Mouse (Mus musculus): ENCODE measurements around the gene Ccdc85b.

The Ccdc85b gene

GRCm38 (mm10) chr19:5481398-5481797 lies 23.7 kb upstream of the Ccdc85b start:
- no peak for DNase-seq (ENCODE audit: low read depth, low spot score)

GRCm38 (mm10) chr19:5480016-5480415 lies 22.3 kb upstream of the Ccdc85b start:
- DNase-seq (ENCODE audit: low read depth, low spot score) = no peak

GRCm38 (mm10) chr19:5477668-5478300 lies 20.1 kb upstream of the Ccdc85b start:
- DNase-seq (ENCODE audit: low read depth, low spot score) = no peak

- DNase-seq (ENCODE audit: low read depth, low spot score) = no peak
These were observed 19.4 kb upstream of the Ccdc85b start for GRCm38 (mm10) chr19:5477004-5477667.

GRCm38 (mm10) chr19:5475069-5475714 lies 17.5 kb upstream of the Ccdc85b start:
- DNase-seq (ENCODE audit: low read depth, low spot score) = no peak

- DNase-seq (ENCODE audit: low read depth, low spot score) = no peak
These were observed 16.8 kb upstream of the Ccdc85b start for GRCm38 (mm10) chr19:5474281-5475068.

GRCm38 (mm10) chr19:5473720-5474119 lies 16.0 kb upstream of the Ccdc85b start, which contains the start of gene Efemp2:
Efemp2 (plus strand) TSS chr19:5473954.
- no peak for DNase-seq (ENCODE audit: low read depth, low spot score)

- no peak for DNase-seq (ENCODE audit: low read depth, low spot score)
These were observed 15.2 kb upstream of the Ccdc85b start for GRCm38 (mm10) chr19:5472857-5473256.

GRCm38 (mm10) chr19:5471846-5472245 lies 14.2 kb upstream of the Ccdc85b start:
- no peak for DNase-seq (ENCODE audit: low read depth, low spot score)

- DNase-seq (ENCODE audit: low read depth, low spot score) = no peak
These were observed 10.7 kb upstream of the Ccdc85b start, which contains the start of gene Ctsw for GRCm38 (mm10) chr19:5468374-5468773. Ctsw (minus strand) TSS chr19:5468507.

- DNase-seq (ENCODE audit: low read depth, low spot score) = no peak
These were observed 9.3 kb upstream of the Ccdc85b start for GRCm38 (mm10) chr19:5466916-5467500.

- DNase-seq (ENCODE audit: low read depth, low spot score) = no peak
These were observed 7.3 kb upstream of the Ccdc85b start for GRCm38 (mm10) chr19:5465037-5465436.

- no peak for DNase-seq (ENCODE audit: low read depth, low spot score)
These were observed 6.3 kb upstream of the Ccdc85b start for GRCm38 (mm10) chr19:5463791-5464562.

GRCm38 (mm10) chr19:5463212-5463611 lies 5.5 kb upstream of the Ccdc85b start:
- DNase-seq (ENCODE audit: low read depth, low spot score) = no peak

- no peak for DNase-seq (ENCODE audit: low read depth, low spot score)
These were observed 3.7 kb upstream of the Ccdc85b start for GRCm38 (mm10) chr19:5461411-5461810.

GRCm38 (mm10) chr19:5460465-5460911 lies 2.8 kb upstream of the Ccdc85b start, which contains the start of gene Fibp:
Fibp (plus strand) TSS chr19:5460615.
- peak; percentile 87 for DNase-seq (ENCODE audit: low read depth, low spot score)

- DNase-seq (ENCODE audit: low read depth, low spot score) = no peak
These were observed 2.2 kb upstream of the Ccdc85b start for GRCm38 (mm10) chr19:5459896-5460295.

- DNase-seq (ENCODE audit: low read depth, low spot score) = peak; percentile 72
These were observed 1.3 kb upstream of the Ccdc85b start for GRCm38 (mm10) chr19:5459019-5459418.

GRCm38 (mm10) chr19:5456922-5457745 lies 560 bp downstream of the Ccdc85b start:
- peak; percentile 91 for DNase-seq (ENCODE audit: low read depth, low spot score)

All from telencephalon, adult 2 months (tissue).